Mouse (Mus musculus) liver, adult 2 months (tissue): ENCODE results near the gene Ice2.
A peak's percentile ranks its signal among the peaks of the same experiment; 100 is the strongest.

ENCODE experiments used
- CTCF ChIP-seq: fragments of 200-500 bp; IDR thresholded peaks from 2 replicates; pipeline ENCODE4 v1.5.1; 2011; ENCODE audit warnings: low read depth, low read length, control low read depth
- POLR2A ChIP-seq: fragments of 200-500 bp; IDR thresholded peaks from 2 replicates; pipeline ENCODE4 v1.6.1; 2011; ENCODE audit warnings: low read length, control low read depth; ENCODE audit not compliant: insufficient read depth; ENCODE audit errors: extremely low read depth

DNA sequence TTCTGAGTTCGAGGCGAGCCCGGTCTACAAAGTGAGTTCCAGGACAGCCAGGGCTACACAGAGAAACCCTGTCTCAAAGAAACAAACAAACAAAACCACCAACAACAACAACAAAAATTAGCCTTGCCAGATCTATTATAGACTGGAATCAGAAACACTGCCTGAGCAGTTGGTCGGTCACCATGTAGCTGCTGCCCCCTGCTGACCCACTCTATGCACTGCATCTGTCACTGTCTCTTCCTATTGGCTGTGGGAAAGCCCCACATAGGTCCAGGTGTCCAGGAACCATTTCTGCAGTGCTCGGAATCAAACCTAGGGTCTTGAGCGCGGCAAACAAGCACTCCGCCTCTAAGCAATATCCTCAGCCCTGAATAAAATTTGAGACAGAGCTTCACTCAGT is 29.6 kb upstream of the Ice2 start:
- no peak for TF ChIP-seq POLR2A
- TF ChIP-seq CTCF: peak; percentile 95
